In genomic region chr7:132551351-132552126, GRCm38 (mm10) we compare ENCODE assay signal across 8 mouse cellular contexts. TPM values are rescaled to one million over a fixed set of nuclear protein-coding genes. Genes with fewer than 3 reads are reported as not detected.
DNase-seq lines count a peak whose midpoint lies in the region; ATAC-seq and TF ChIP-seq lines count a peak whose summit lies in the region.

No protein-coding gene starts in this region.

- 0 out of 2 replicates have a peak, but pooled peaks cover 2% of the 10 kb centered on the region for H3K4me1 ChIP-seq in forebrain, embryonic 11.5 days (replicated peaks; ENCODE audit: control insufficient read depth, insufficient read depth, low read length)
- H3K4me1 ChIP-seq in heart, postnatal 0 days (ENCODE audit: control insufficient read depth, insufficient read depth), result no peaks in the 10 kb centered on the region
- peaks cover 2% of the 10 kb centered on the region; the same call in 1 of the 2 replicates for H3K4me1 ChIP-seq in liver, embryonic 16.5 days (ENCODE audit: control insufficient read depth, low read depth, low read length)
- peaks cover 6% of the 10 kb centered on the region for H3K4me1 ChIP-seq in neural tube, embryonic 13.5 days (replicated peaks)
- H3K4me1 ChIP-seq in testis, adult 2 months (ENCODE audit: control insufficient read depth, insufficient read depth, low read length), result no peaks in the 10 kb centered on the region; the same call in 1 of the 2 replicates

- ATAC-seq in forebrain, embryonic 11.5 days (replicated peaks; ENCODE audit: low FRiP score), result peak; percentile 96
- peak; percentile 96 for ATAC-seq in heart, postnatal 0 days (ENCODE audit: insufficient read depth, low read depth)
- ATAC-seq in liver, embryonic 16.5 days (ENCODE audit: low read depth), result peak; percentile 95
- peak; percentile 96 for ATAC-seq in neural tube, embryonic 13.5 days (ENCODE audit: low read depth)

- TF ChIP-seq POLR2A in testis, adult 2 months (IDR thresholded peaks at IDR 0.05; ENCODE audit: control insufficient read depth, low read depth, low read length), result no peak

- H3K4me3 ChIP-seq in forebrain, embryonic 11.5 days (ENCODE audit: low read depth, low read length), result peak overlapping the region; percentile 44
- H3K4me3 ChIP-seq in heart, postnatal 0 days (ENCODE audit: low read depth, low read length), result peak overlapping the region; percentile 57
- H3K4me3 ChIP-seq in liver, embryonic 16.5 days (ENCODE audit: low read depth, low read length), result peak overlapping the region; percentile 62
- H3K4me3 ChIP-seq in neural tube, embryonic 13.5 days, result peak overlapping the region; percentile 50
- H3K4me3 ChIP-seq in testis, adult 2 months (ENCODE audit: control insufficient read depth, low read depth, low read length), result peak overlapping the region; percentile 38

- no peak overlapping the region for H3K27ac ChIP-seq in forebrain, embryonic 11.5 days (ENCODE audit: low read depth, low read length)
- H3K27ac ChIP-seq in heart, postnatal 0 days (ENCODE audit: low read depth), result no peak overlapping the region
- H3K27ac ChIP-seq in liver, embryonic 16.5 days (ENCODE audit: low read length), result peak overlapping the region; percentile 48; the same call in 1 of the 2 replicates
- H3K27ac ChIP-seq in neural tube, embryonic 13.5 days (replicated peaks), result peak overlapping the region; percentile 42; the same call in 1 of the 2 replicates
- no peak overlapping the region for H3K27ac ChIP-seq in testis, adult 2 months (ENCODE audit: control insufficient read depth, insufficient read depth, low read depth, low read length)

- TF ChIP-seq CTCF in heart, postnatal 0 days (IDR thresholded peaks at IDR 0.05; ENCODE audit: low read depth), result peak; percentile 96
- peak; percentile 88; the same call in 1 of the 2 replicates for TF ChIP-seq CTCF in testis, adult 2 months (IDR thresholded peaks at IDR 0.05; ENCODE audit: control insufficient read depth, insufficient read depth, insufficient replicate concordance, low read depth, low read length)

- H3K36me3 ChIP-seq in forebrain, embryonic 11.5 days (ENCODE audit: control insufficient read depth, insufficient read depth, low read length), result no peaks in the 10 kb centered on the region
- peaks cover 2% of the 10 kb centered on the region for H3K36me3 ChIP-seq in heart, postnatal 0 days (replicated peaks; ENCODE audit: control insufficient read depth, insufficient read depth, low read length)
- H3K36me3 ChIP-seq in liver, embryonic 16.5 days (ENCODE audit: control insufficient read depth, insufficient read depth), result no peaks in the 10 kb centered on the region
- H3K36me3 ChIP-seq in neural tube, embryonic 13.5 days, result no peaks in the 10 kb centered on the region
- no peaks in the 10 kb centered on the region for H3K36me3 ChIP-seq in testis, adult 2 months (ENCODE audit: control insufficient read depth, insufficient read depth, low read length)

- H3K9ac ChIP-seq in forebrain, embryonic 11.5 days (ENCODE audit: low read length), result peak overlapping the region; percentile 62
- H3K9ac ChIP-seq in heart, postnatal 0 days (replicated peaks; ENCODE audit: low read depth, low read length), result 0 out of 2 replicates have a peak overlapping the region, but pooled peaks have one; percentile 12
- H3K9ac ChIP-seq in liver, embryonic 16.5 days (ENCODE audit: low read depth, low read length), result peak overlapping the region; percentile 57
- peak overlapping the region; percentile 70 for H3K9ac ChIP-seq in neural tube, embryonic 13.5 days

- peak overlapping the region; percentile 77 for H3K4me2 ChIP-seq in forebrain, embryonic 11.5 days (ENCODE audit: low read depth, low read length, severe bottlenecking)
- H3K4me2 ChIP-seq in heart, postnatal 0 days (ENCODE audit: low read depth, low read length), result peak overlapping the region; percentile 91
- peak overlapping the region; percentile 89 for H3K4me2 ChIP-seq in liver, embryonic 16.5 days (ENCODE audit: low read depth, low read length)
- peak overlapping the region; percentile 91 for H3K4me2 ChIP-seq in neural tube, embryonic 13.5 days

- H3K27me3 ChIP-seq in forebrain, embryonic 11.5 days (ENCODE audit: control insufficient read depth, insufficient read depth, low read length), result no peaks in the 10 kb centered on the region
- no peaks in the 10 kb centered on the region; the same call in 1 of the 2 replicates for H3K27me3 ChIP-seq in heart, postnatal 0 days (ENCODE audit: control insufficient read depth, insufficient read depth, low read length)
- H3K27me3 ChIP-seq in liver, embryonic 16.5 days (ENCODE audit: control insufficient read depth, insufficient read depth, low read depth, low read length), result peaks cover under 1% of the 10 kb centered on the region; the same call in 1 of the 2 replicates
- H3K27me3 ChIP-seq in neural tube, embryonic 13.5 days, result no peaks in the 10 kb centered on the region; the same call in 1 of the 2 replicates
- no peaks in the 10 kb centered on the region for H3K27me3 ChIP-seq in testis, adult 2 months (ENCODE audit: control insufficient read depth, insufficient read depth, low read length)

- DNase-seq in CD8-positive naive resting alpha-beta T cell, adult 2 months (ENCODE audit: low read depth in 2 of 2, low spot score in 2 of 2), result peak; percentile 92 to 95
- peak; percentile 90 for DNase-seq in c-Kit-positive CD71-negative TER-119-negative erythroid progenitor cells, embryonic 14.5 days (ENCODE audit: low read depth)
- DNase-seq in forebrain, embryonic 11.5 days (ENCODE audit: low spot score), result peak; percentile 97
- DNase-seq in heart, postnatal 0 days (ENCODE audit: low spot score), result peak; percentile 89
- peak; percentile 98 for DNase-seq in kidney, postnatal 4 days

- WGBS in forebrain, embryonic 11.5 days, result 1% methylated on average over 27 of the region's 27 CpGs
- 1% methylated on average over 27 of the region's 27 CpGs for WGBS in heart, postnatal 0 days
- 2% methylated on average over 27 of the region's 27 CpGs for WGBS in liver, embryonic 16.5 days (ENCODE audit: insufficient replicate concordance)
- 2% methylated on average over 27 of the region's 27 CpGs for WGBS in neural tube, embryonic 13.5 days

- no peaks in the 10 kb centered on the region for H3K9me3 ChIP-seq in forebrain, embryonic 11.5 days (ENCODE audit: control insufficient read depth, low read length)
- H3K9me3 ChIP-seq in heart, postnatal 0 days (replicated peaks; ENCODE audit: control insufficient read depth, low read length), result no peaks in the 10 kb centered on the region
- no peaks in the 10 kb centered on the region for H3K9me3 ChIP-seq in liver, embryonic 16.5 days (replicated peaks; ENCODE audit: control insufficient read depth, low read length)
- H3K9me3 ChIP-seq in neural tube, embryonic 13.5 days, result no peaks in the 10 kb centered on the region

- TF ChIP-seq EP300 in heart, postnatal 0 days (IDR thresholded peaks at IDR 0.05; ENCODE audit: low read depth), result no peak

RNA-seq across cellular contexts. Expression of gene Oat, which starts 24.7 kb away (rescaled TPM):
- 134 and 137 TPM in 2 replicates for polyA plus RNA-seq in forebrain, embryonic 11.5 days (2014; fragmentation: Nextera tagmentation; extraction: Ambion mirVana)
- 194 and 208 TPM in 2 replicates for total RNA-seq in heart, postnatal 0 days (2014; rRNA removed; ENCODE audit: low replicate concordance)
- 155 and 157 TPM in 2 replicates for polyA plus RNA-seq in heart, postnatal 0 days (2015; fragmentation: Nextera tagmentation; extraction: Ambion mirVana)
- polyA plus RNA-seq in liver, embryonic 16.5 days (2015; fragmentation: Nextera tagmentation; extraction: Ambion mirVana), result 58.0 and 59.7 TPM in 2 replicates
- polyA plus RNA-seq in neural tube, embryonic 13.5 days (2015; fragmentation: Nextera tagmentation; extraction: Ambion mirVana), result 90.2 and 97.7 TPM in 2 replicates
- polyA plus RNA-seq in testis, adult 2 months (2012; rRNA removed), result 32.3 and 32.7 TPM in 2 replicates

RNA-seq across cellular contexts. Expression of gene Nkx1-2, which starts 47.9 kb away (rescaled TPM):
- polyA plus RNA-seq in forebrain, embryonic 11.5 days (2014; fragmentation: Nextera tagmentation; extraction: Ambion mirVana), result 0.36 TPM in 1 of 2 replicates, not detected in the other
- total RNA-seq in heart, postnatal 0 days (2014; rRNA removed; ENCODE audit: low replicate concordance), result not detected in 2 replicates
- not detected in 2 replicates for polyA plus RNA-seq in heart, postnatal 0 days (2015; fragmentation: Nextera tagmentation; extraction: Ambion mirVana)
- not detected in 2 replicates for polyA plus RNA-seq in liver, embryonic 16.5 days (2015; fragmentation: Nextera tagmentation; extraction: Ambion mirVana)
- polyA plus RNA-seq in neural tube, embryonic 13.5 days (2015; fragmentation: Nextera tagmentation; extraction: Ambion mirVana), result 0.61 and 1.5 TPM in 2 replicates
- 0.15 and 0.17 TPM in 2 replicates for polyA plus RNA-seq in testis, adult 2 months (2012; rRNA removed)

RNA-seq across cellular contexts. Expression of gene Lhpp, which starts 58.9 kb away (rescaled TPM):
- 12.7 and 15.1 TPM in 2 replicates for polyA plus RNA-seq in forebrain, embryonic 11.5 days (2014; fragmentation: Nextera tagmentation; extraction: Ambion mirVana)
- 32.2 and 40.1 TPM in 2 replicates for total RNA-seq in heart, postnatal 0 days (2014; rRNA removed; ENCODE audit: low replicate concordance)
- polyA plus RNA-seq in heart, postnatal 0 days (2015; fragmentation: Nextera tagmentation; extraction: Ambion mirVana), result 21.3 and 22.9 TPM in 2 replicates
- polyA plus RNA-seq in liver, embryonic 16.5 days (2015; fragmentation: Nextera tagmentation; extraction: Ambion mirVana), result 4.0 and 4.4 TPM in 2 replicates
- polyA plus RNA-seq in neural tube, embryonic 13.5 days (2015; fragmentation: Nextera tagmentation; extraction: Ambion mirVana), result 27.8 and 32.1 TPM in 2 replicates
- 6.4 and 7.3 TPM in 2 replicates for polyA plus RNA-seq in testis, adult 2 months (2012; rRNA removed)

Comparison
In these comparisons a context has a peak if more than half of its experiments do, and no peak if none do; other contexts are left out.
1. H3K27ac ChIP-seq: peak in liver, embryonic 16.5 days (single experiment) and neural tube, embryonic 13.5 days (single experiment); none in forebrain, embryonic 11.5 days (single experiment), heart, postnatal 0 days (single experiment) and testis, adult 2 months (single experiment).
2. H3K9ac ChIP-seq: peak in every context shown above with its lines; median percentile 70 in neural tube, embryonic 13.5 days; 62 in forebrain, embryonic 11.5 days; 57 in liver, embryonic 16.5 days; 12 in heart, postnatal 0 days.
3. Peak in every context shown above with its lines, with median percentiles within 50 percentile points of each other: DNase-seq, ATAC-seq, H3K4me2 ChIP-seq and H3K4me3 ChIP-seq.